Mouse (Mus musculus): Measurements from ENCODE around the gene Il27ra. TPM values are rescaled to one million over a fixed set of nuclear protein-coding genes. Genes with fewer than 3 reads are reported as not detected.

The Il27ra gene
- polyA plus RNA-seq (2015; fragmentation: Illumina TruSeq; extraction: RNeasy Lipid Tissue Mini Kit (QIAGEN cat#74804); ENCODE audit: insufficient read depth, low read depth, low replicate concordance), result 0.90 TPM

GRCm38 (mm10) chr8:84042066-84042947 lies at the start of gene Il27ra:
Gene Il27ra, minus strand, starts transcription at chr8:84042589.

GRCm38 (mm10) chr8:84066291-84066930 lies 24.0 kb upstream of the Il27ra start, which contains the start of gene Rfx1:
Gene Rfx1, plus strand, starts transcription at chr8:84066834.

DNA sequence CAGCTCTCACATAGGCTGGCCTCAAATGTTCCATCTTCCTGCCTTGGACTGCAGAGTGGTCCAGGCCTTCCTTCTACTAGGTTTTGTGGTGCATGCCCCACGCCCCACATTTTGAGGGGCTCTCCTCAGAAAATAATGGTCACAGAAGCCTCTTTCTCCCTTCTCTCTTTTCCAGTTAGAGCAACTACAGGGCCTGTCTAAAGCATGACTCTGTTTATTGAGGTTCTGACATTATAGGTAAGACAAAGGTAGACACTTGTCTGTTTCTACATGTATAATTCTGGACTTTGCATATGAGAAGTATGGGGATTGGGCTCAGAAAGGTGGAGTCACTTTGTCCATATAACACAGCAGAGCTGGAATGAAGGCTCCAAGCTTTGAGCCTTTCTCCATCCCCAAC lies 22.6 kb upstream of the Il27ra start, which contains the start of gene Gm10643:
Gene Gm10643 (minus strand): TSS at position 101 of the 400 bp plus-strand sequence.

DNA sequence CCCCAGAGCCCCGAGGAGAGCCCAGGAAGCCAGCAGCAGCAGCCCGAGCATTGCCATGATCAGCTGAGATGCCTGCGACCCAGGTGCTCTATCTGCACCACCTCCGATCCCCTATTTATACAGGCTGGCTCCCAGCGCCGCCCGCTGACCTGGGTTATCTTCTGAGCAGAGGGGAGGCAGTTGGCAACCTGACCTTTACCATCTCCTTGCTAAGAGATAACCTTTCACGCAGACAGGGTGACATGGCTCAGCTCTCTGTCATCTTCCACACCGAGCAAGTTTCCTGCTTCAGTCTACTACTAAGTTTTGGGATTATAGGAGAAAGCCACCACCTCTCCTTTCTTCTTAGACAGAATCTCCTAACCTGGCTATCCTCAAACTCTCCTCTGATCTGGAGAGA lies 2.5 kb upstream of the Il27ra start, which contains the start of gene Rln3:
Gene Rln3 (minus strand): TSS at position 101 of the 400 bp plus-strand sequence.

GRCm38 (mm10) chr8:84021096-84021495 lies 21.3 kb downstream of the Il27ra start, which contains the start of gene Palm3:
Gene Palm3, plus strand, starts transcription at chr8:84021471.

DNA sequence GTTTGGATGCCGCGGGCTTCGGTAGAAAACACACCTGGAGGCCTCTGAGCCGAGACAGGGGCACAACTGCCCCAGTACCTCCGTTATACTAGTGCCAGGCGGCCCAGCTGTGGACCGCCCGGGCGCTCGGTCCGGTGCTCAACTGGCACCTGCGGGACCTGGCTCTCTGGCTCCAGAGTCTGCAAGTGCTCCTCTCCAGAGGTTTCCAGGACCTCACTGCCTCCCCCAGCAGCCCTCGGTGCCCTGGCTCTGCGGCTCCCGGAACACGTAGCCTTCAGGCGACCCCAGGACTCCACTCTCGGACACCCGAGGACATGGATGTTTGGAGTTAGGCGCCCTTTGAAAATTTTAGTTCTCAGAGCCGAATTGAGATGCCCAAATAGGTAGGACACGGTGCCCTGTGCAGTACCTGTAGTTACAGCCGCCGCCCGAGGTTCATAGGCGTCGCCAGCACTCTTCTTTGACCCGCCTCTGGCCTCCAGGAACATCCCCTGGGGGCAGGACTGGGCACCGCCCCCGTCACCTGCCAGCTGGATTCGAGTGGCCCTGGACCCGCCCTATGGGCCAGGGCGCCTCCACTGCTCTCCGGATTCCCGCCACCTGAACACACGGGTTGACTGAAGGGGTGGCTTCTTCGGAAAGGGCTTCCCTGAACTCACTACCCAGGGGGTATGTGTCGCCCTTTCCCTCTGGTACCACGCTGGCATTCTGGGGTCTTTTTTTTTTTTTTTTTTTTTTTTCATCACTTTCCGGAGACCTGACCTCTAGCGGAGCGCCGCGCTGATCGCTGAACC lies 30.5 kb downstream of the Il27ra start, which contains the start of gene 2210011C24Rik:
Gene 2210011C24Rik (minus strand): TSS at position 467 of the 794 bp plus-strand sequence.

GRCm38 (mm10) chr8:84001281-84002000 lies 40.9 kb downstream of the Il27ra start, which contains the start of gene 1700067K01Rik:
Gene 1700067K01Rik, plus strand, starts transcription at chr8:84001502.

DNA sequence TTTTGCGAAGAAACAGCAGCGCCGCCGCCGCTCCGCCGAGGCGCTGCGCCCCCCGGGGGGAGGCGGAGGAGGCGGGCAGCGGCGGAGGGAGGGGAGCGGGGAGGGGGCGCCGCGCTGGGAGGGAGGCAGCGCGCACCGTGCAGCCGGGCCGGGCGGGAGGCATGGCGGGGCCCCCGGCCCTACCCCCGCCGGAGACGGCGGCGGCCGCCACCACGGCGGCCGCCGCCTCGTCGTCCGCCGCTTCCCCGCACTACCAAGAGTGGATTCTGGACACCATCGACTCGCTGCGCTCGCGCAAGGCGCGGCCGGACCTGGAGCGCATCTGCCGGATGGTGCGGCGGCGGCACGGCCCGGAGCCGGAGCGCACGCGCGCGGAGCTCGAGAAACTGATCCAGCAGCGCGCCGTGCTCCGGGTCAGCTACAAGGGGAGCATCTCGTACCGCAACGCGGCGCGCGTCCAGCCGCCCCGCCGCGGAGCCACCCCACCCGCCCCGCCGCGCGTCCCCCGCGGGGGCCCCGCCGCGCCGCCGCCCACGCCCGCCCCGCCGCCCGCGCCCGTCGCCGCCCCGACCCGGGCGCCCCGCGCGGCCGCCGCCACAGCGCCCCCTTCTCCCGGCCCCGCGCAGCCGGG lies 44.8 kb downstream of the Il27ra start, which contains the start of gene Samd1:
Gene Samd1 (plus strand): TSS at position 162 of the 631 bp plus-strand sequence.

Other genes with a start within 250 kb of the Il27ra start
- gene Adgrl1, start 142.5 kb downstream of the Il27ra start, polyA plus RNA-seq (2015; fragmentation: Illumina TruSeq; extraction: RNeasy Lipid Tissue Mini Kit (QIAGEN cat#74804); ENCODE audit: insufficient read depth, low read depth, low replicate concordance), result 7.4 TPM
- 1.7 TPM for gene Gm10644, start 87.4 kb downstream of the Il27ra start, polyA plus RNA-seq (2015; fragmentation: Illumina TruSeq; extraction: RNeasy Lipid Tissue Mini Kit (QIAGEN cat#74804); ENCODE audit: insufficient read depth, low read depth, low replicate concordance)
- gene Asf1b, start 87.1 kb downstream of the Il27ra start, polyA plus RNA-seq (2015; fragmentation: Illumina TruSeq; extraction: RNeasy Lipid Tissue Mini Kit (QIAGEN cat#74804); ENCODE audit: insufficient read depth, low read depth, low replicate concordance), result 0.78 TPM
- 14.2 TPM for gene Prkaca, start 69.6 kb downstream of the Il27ra start, polyA plus RNA-seq (2015; fragmentation: Illumina TruSeq; extraction: RNeasy Lipid Tissue Mini Kit (QIAGEN cat#74804); ENCODE audit: insufficient read depth, low read depth, low replicate concordance)
- gene Samd1, start 44.9 kb downstream of the Il27ra start, polyA plus RNA-seq (2015; fragmentation: Illumina TruSeq; extraction: RNeasy Lipid Tissue Mini Kit (QIAGEN cat#74804); ENCODE audit: insufficient read depth, low read depth, low replicate concordance), result 15.6 TPM
- not detected for gene 1700067K01Rik, start 41.1 kb downstream of the Il27ra start, polyA plus RNA-seq (2015; fragmentation: Illumina TruSeq; extraction: RNeasy Lipid Tissue Mini Kit (QIAGEN cat#74804); ENCODE audit: insufficient read depth, low read depth, low replicate concordance)
- not detected for gene 2210011C24Rik, start 30.4 kb downstream of the Il27ra start, polyA plus RNA-seq (2015; fragmentation: Illumina TruSeq; extraction: RNeasy Lipid Tissue Mini Kit (QIAGEN cat#74804); ENCODE audit: insufficient read depth, low read depth, low replicate concordance)
- 2.5 TPM for gene Palm3, start 21.1 kb downstream of the Il27ra start, polyA plus RNA-seq (2015; fragmentation: Illumina TruSeq; extraction: RNeasy Lipid Tissue Mini Kit (QIAGEN cat#74804); ENCODE audit: insufficient read depth, low read depth, low replicate concordance)
- gene Rln3, start 2.4 kb upstream of the Il27ra start, polyA plus RNA-seq (2015; fragmentation: Illumina TruSeq; extraction: RNeasy Lipid Tissue Mini Kit (QIAGEN cat#74804); ENCODE audit: insufficient read depth, low read depth, low replicate concordance), result not detected
- not detected for gene Gm10643, start 22.5 kb upstream of the Il27ra start, polyA plus RNA-seq (2015; fragmentation: Illumina TruSeq; extraction: RNeasy Lipid Tissue Mini Kit (QIAGEN cat#74804); ENCODE audit: insufficient read depth, low read depth, low replicate concordance)
- gene Rfx1, start 24.2 kb upstream of the Il27ra start, polyA plus RNA-seq (2015; fragmentation: Illumina TruSeq; extraction: RNeasy Lipid Tissue Mini Kit (QIAGEN cat#74804); ENCODE audit: insufficient read depth, low read depth, low replicate concordance), result 5.4 TPM
- 4.5 TPM for gene Dcaf15, start 62.2 kb upstream of the Il27ra start, polyA plus RNA-seq (2015; fragmentation: Illumina TruSeq; extraction: RNeasy Lipid Tissue Mini Kit (QIAGEN cat#74804); ENCODE audit: insufficient read depth, low read depth, low replicate concordance)
- not detected for gene Podnl1, start 83.4 kb upstream of the Il27ra start, polyA plus RNA-seq (2015; fragmentation: Illumina TruSeq; extraction: RNeasy Lipid Tissue Mini Kit (QIAGEN cat#74804); ENCODE audit: insufficient read depth, low read depth, low replicate concordance)
- 6.1 TPM for gene Cc2d1a, start 105.3 kb upstream of the Il27ra start, polyA plus RNA-seq (2015; fragmentation: Illumina TruSeq; extraction: RNeasy Lipid Tissue Mini Kit (QIAGEN cat#74804); ENCODE audit: insufficient read depth, low read depth, low replicate concordance)
- not detected for gene 4930432K21Rik, start 105.4 kb upstream of the Il27ra start, polyA plus RNA-seq (2015; fragmentation: Illumina TruSeq; extraction: RNeasy Lipid Tissue Mini Kit (QIAGEN cat#74804); ENCODE audit: insufficient read depth, low read depth, low replicate concordance)
- gene Nanos3, start 142.6 kb upstream of the Il27ra start, polyA plus RNA-seq (2015; fragmentation: Illumina TruSeq; extraction: RNeasy Lipid Tissue Mini Kit (QIAGEN cat#74804); ENCODE audit: insufficient read depth, low read depth, low replicate concordance), result not detected
- 0.96 TPM for gene Zswim4, start 194.5 kb upstream of the Il27ra start, polyA plus RNA-seq (2015; fragmentation: Illumina TruSeq; extraction: RNeasy Lipid Tissue Mini Kit (QIAGEN cat#74804); ENCODE audit: insufficient read depth, low read depth, low replicate concordance)
- 75.9 TPM for gene D8Ertd738e, start 207.1 kb upstream of the Il27ra start, polyA plus RNA-seq (2015; fragmentation: Illumina TruSeq; extraction: RNeasy Lipid Tissue Mini Kit (QIAGEN cat#74804); ENCODE audit: insufficient read depth, low read depth, low replicate concordance)
- 6.5 TPM for gene Mri1, start 214.7 kb upstream of the Il27ra start, polyA plus RNA-seq (2015; fragmentation: Illumina TruSeq; extraction: RNeasy Lipid Tissue Mini Kit (QIAGEN cat#74804); ENCODE audit: insufficient read depth, low read depth, low replicate concordance)
- gene Ccdc130, start 227.8 kb upstream of the Il27ra start, polyA plus RNA-seq (2015; fragmentation: Illumina TruSeq; extraction: RNeasy Lipid Tissue Mini Kit (QIAGEN cat#74804); ENCODE audit: insufficient read depth, low read depth, low replicate concordance), result 9.7 TPM

Measured in pancreas, adult 10 weeks (tissue).